Mouse (Mus musculus) CH12.LX (cell line): ENCODE measurements around the gene Chrd. TPM values are rescaled to one million over a fixed set of nuclear protein-coding genes. Genes with fewer than 3 reads are reported as not detected.

Experiments
- DNase-seq: peaks from one replicate; pipeline ENCODE4 v3.0.0-alpha.2; 2013; ENCODE audit errors: extremely low read depth
- H3K27ac ChIP-seq: 2 replicates; pipeline ENCODE4 v1.5.1; 2012; ENCODE audit warnings: low read depth, mild to moderate bottlenecking, control low read depth, moderate library complexity; ENCODE audit not compliant: insufficient read depth
- H3K27me3 ChIP-seq: replicated peaks from 2 replicates; pipeline ENCODE3; 2012; ENCODE audit warnings: inconsistent platforms
- H3K36me3 ChIP-seq, 2 experiments: replicated peaks in 1 of 2; 2 replicates each; pipeline versions ENCODE3 to v1.6.1; 2012; ENCODE audit warnings: inconsistent platforms in 1 of 2, low read length in 1 of 2, mild to moderate bottlenecking in 1 of 2, mixed read lengths in 1 of 2, moderate library complexity in 1 of 2; ENCODE audit not compliant: control insufficient read depth in 1 of 2, insufficient read depth in 1 of 2
- H3K4me1 ChIP-seq, 2 experiments: 2 replicates each; pipeline ENCODE4 v1.6.1; 2012; ENCODE audit warnings: inconsistent platforms in 1 of 2, moderate library complexity in 1 of 2; ENCODE audit not compliant: insufficient read depth in 2 of 2, control insufficient read depth in 1 of 2
- H3K4me2 ChIP-seq: 2 replicates; pipeline ENCODE4 v1.6.1; 2012; ENCODE audit warnings: low read depth, mild to moderate bottlenecking, control low read depth; ENCODE audit not compliant: poor library complexity, insufficient read depth, severe bottlenecking
- H3K4me3 ChIP-seq, 3 experiments: fragments of 150-350 bp in 1 of 3; sonication (generic) in 1 of 3; replicated peaks in 1 of 3; 2 replicates each; pipeline versions ENCODE3 to v1.5.1; 2011 to 2012; ENCODE audit warnings: low read depth in 2 of 3, low read length in 2 of 3, mild to moderate bottlenecking in 2 of 3, moderate library complexity in 2 of 3, control low read depth in 1 of 3, improper control_type of control experiment in 1 of 3, inconsistent platforms in 1 of 3, mixed read lengths in 1 of 3; ENCODE audit not compliant: poor library complexity in 1 of 3
- H3K79me2 ChIP-seq: replicated peaks from 2 replicates; pipeline ENCODE4 v1.6.1; 2012; ENCODE audit warnings: mild to moderate bottlenecking, moderate library complexity; ENCODE audit not compliant: control insufficient read depth, poor library complexity, insufficient read depth, severe bottlenecking; ENCODE audit errors: extremely low read depth
- H3K9ac ChIP-seq: 2 replicates; pipeline ENCODE4 v1.6.1; 2012; ENCODE audit warnings: low read depth, mild to moderate bottlenecking, control low read depth, moderate library complexity; ENCODE audit not compliant: insufficient read depth
- H3K9me3 ChIP-seq: replicated peaks from 2 replicates; pipeline ENCODE3; 2012; ENCODE audit warnings: low read length, inconsistent platforms, mixed read lengths
- BHLHE40 ChIP-seq: IDR thresholded peaks from 2 replicates; pipeline ENCODE4 v1.6.1; 2011; ENCODE audit warnings: mild to moderate bottlenecking, low read depth, low read length, improper control_type of control experiment
- CHD1 ChIP-seq: IDR thresholded peaks from 2 replicates; pipeline ENCODE4 v1.6.1; 2012; ENCODE audit warnings: low read depth, low read length, improper control_type of control experiment, inconsistent platforms
- E2F4 ChIP-seq: IDR thresholded peaks from 2 replicates; pipeline ENCODE4 v1.6.1; 2011; ENCODE audit warnings: low read depth, low read length, improper control_type of control experiment; ENCODE audit not compliant: insufficient replicate concordance
- ETS1 ChIP-seq: conservative IDR thresholded peaks from 2 replicates; pipeline ENCODE4 v1.6.1; 2012; ENCODE audit warnings: low read depth, mild to moderate bottlenecking, inconsistent platforms, low read length, improper control_type of control experiment, moderate library complexity
- GABPA ChIP-seq: IDR thresholded peaks from 2 replicates; pipeline ENCODE4 v1.6.1; 2012; ENCODE audit warnings: low read depth, low read length, improper control_type of control experiment, inconsistent platforms; ENCODE audit not compliant: insufficient replicate concordance
- HCFC1 ChIP-seq: IDR thresholded peaks from 2 replicates; pipeline ENCODE4 v1.6.1; 2012; ENCODE audit warnings: low read depth, mild to moderate bottlenecking, inconsistent platforms, low read length, improper control_type of control experiment
- JUND ChIP-seq: conservative IDR thresholded peaks from 2 replicates; pipeline ENCODE4 v1.6.1; 2011; ENCODE audit warnings: low read depth, low read length, improper control_type of control experiment
- KAT2A ChIP-seq: IDR thresholded peaks from 2 replicates; pipeline ENCODE4 v1.6.1; 2012; ENCODE audit warnings: low read length, improper control_type of control experiment, inconsistent platforms; ENCODE audit not compliant: insufficient replicate concordance
- MAFK ChIP-seq: IDR thresholded peaks from 2 replicates; pipeline ENCODE4 v1.6.1; 2011; ENCODE audit warnings: low read length, improper control_type of control experiment; ENCODE audit not compliant: insufficient replicate concordance
- MEF2A ChIP-seq: IDR thresholded peaks from 2 replicates; pipeline ENCODE4 v1.6.1; 2014; ENCODE audit warnings: low read depth, mild to moderate bottlenecking, inconsistent platforms, low read length, improper control_type of control experiment, borderline replicate concordance
- MYC ChIP-seq: IDR thresholded peaks from 2 replicates; pipeline ENCODE4 v1.6.1; 2011; ENCODE audit warnings: low read depth, mild to moderate bottlenecking, improper control_type of control experiment, low read length
- POLR2A ChIP-seq: IDR thresholded peaks from 2 replicates; pipeline ENCODE4 v1.6.1; 2011; ENCODE audit warnings: low read depth, mild to moderate bottlenecking, improper control_type of control experiment, low read length
- RCOR1 ChIP-seq: conservative IDR thresholded peaks from 2 replicates; pipeline ENCODE4 v1.6.1; 2012; ENCODE audit warnings: low read depth, mild to moderate bottlenecking, inconsistent platforms, low read length, improper control_type of control experiment
- SIN3A ChIP-seq: IDR thresholded peaks from 2 replicates; pipeline ENCODE4 v1.6.1; 2012; ENCODE audit warnings: low read length, improper control_type of control experiment, inconsistent platforms
- SMC3 ChIP-seq: IDR thresholded peaks from 2 replicates; pipeline ENCODE4 v1.6.1; 2011; ENCODE audit warnings: low read depth, low read length, improper control_type of control experiment
- TBP ChIP-seq: conservative IDR thresholded peaks from 2 replicates; pipeline ENCODE4 v1.6.1; 2011; ENCODE audit warnings: low read depth, low read length, improper control_type of control experiment
- UBTF ChIP-seq: IDR thresholded peaks from 2 replicates; pipeline ENCODE4 v1.6.1; 2012; ENCODE audit warnings: low read depth, mild to moderate bottlenecking, inconsistent platforms, low read length, improper control_type of control experiment, moderate library complexity
- USF1 ChIP-seq: IDR thresholded peaks from 2 replicates; pipeline ENCODE4 v1.6.1; 2014; ENCODE audit warnings: low read depth, mild to moderate bottlenecking, inconsistent platforms, low read length, improper control_type of control experiment
- ZKSCAN1 ChIP-seq: IDR thresholded peaks from 2 replicates; pipeline ENCODE4 v1.6.1; 2012; ENCODE audit warnings: low read depth, inconsistent platforms, low read length, improper control_type of control experiment, borderline replicate concordance
- ZMIZ1 ChIP-seq: IDR thresholded peaks from 2 replicates; pipeline ENCODE4 v1.6.1; 2012; ENCODE audit warnings: low read depth, mild to moderate bottlenecking, inconsistent platforms, low read length, improper control_type of control experiment
- dilution Hi-C: fragments of 300-500 bp; cut with MboI; formaldehyde crosslinking; loops from 2 replicates; pipeline ENCODE4 v1.14.3; 2020; ENCODE audit warnings: low sequenced_read_pairs; ENCODE audit not compliant: extremely low pct_unique_long_range_greater_than_20kb, extremely low pct_ligation_motif_present
- in situ Hi-C: fragments of 300-500 bp; cut with MboI; formaldehyde crosslinking; loops from 3 replicates; pipeline ENCODE4 v1.14.3; 2019; ENCODE audit warnings: low sequenced_read_pairs, low pct_ligation_motif_present, low pct_unique_long_range_greater_than_20kb, mixed read lengths
- polyA plus RNA-seq: library from polyadenylated mRNA; unstranded; fragments of >175 nt; gene quantifications from 2 replicates; pipeline ENCODE4 v1.2.1, GENCODE M21; 2012; ENCODE audit warnings: low read depth; ENCODE audit not compliant: insufficient read length
- total RNA-seq, 2 experiments: library from RNA; depleted of rRNA; stranded (reverse); fragments of 300-350 nt in 1 of 2; fragments of >200 nt in 1 of 2; gene quantifications; 2 replicates each; pipeline ENCODE4 v1.2.3; 2012 to 2014

The Chrd gene
- total and polyA plus RNA-seq, 3 experiments, result not detected

DNA sequence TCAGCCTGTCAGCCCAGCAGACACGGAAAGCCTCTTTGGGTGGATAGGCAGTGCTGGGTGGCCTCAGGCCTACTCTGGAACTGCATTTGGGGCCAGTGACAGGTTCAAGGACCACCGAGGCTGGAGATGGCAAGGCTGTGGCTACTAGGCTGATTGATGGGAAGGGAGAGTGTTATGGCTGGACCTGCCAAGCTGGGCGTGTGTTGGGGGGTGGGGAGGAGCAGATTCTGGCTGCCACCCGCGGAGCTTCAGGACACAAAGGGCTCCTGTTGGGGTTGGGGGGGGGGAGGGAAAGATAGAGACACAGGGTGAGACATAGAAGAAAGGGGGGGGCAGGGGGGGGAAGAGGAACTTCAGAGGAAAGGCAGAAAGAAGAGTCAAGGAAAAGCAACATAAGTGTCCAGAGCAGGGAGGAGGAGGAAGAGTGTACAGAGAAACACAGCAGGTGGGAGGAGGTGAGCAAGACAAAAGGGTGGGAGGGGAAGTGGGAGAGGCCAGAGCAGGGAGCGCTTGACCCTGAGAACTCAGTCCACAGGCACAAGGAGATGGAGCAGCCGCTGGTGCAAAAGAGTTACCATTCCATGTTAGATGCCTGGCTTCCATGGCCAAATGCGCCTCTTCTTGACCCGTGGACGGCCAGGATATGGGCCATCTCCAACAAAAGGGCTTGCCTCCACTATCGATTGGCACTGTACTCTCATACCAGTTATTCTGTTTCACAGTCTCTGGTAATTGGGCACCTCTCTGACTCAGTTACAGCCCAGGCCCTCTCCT, 18.4 kb upstream of the Chrd start:
- in situ Hi-C loops, result loop anchor here (5.0 to 10.0 kb wide), 2 partner anchors 48 to 180 kb away; no protein-coding TSS in a partner anchor
- 0 out of 2 replicates have a peak overlapping the region, but pooled peaks have one; percentile 98 for H3K4me2 ChIP-seq
- peaks cover 7 to 27% of the 10 kb centered on the region in 2 experiments; a peak in 3 of 4 replicates for H3K4me1 ChIP-seq
- H3K27ac ChIP-seq, result no peak overlapping the region
- H3K4me3 ChIP-seq, result no peak overlapping the region
- peaks cover 11% of the 10 kb centered on the region for H3K27me3 ChIP-seq
- TF ChIP-seq MEF2A (no peak), ZMIZ1 (no peak), RCOR1 (no peak), E2F4 (no peak), CHD1 (no peak), MYC (no peak), ZKSCAN1 (no peak), TBP (no peak), USF1 (no peak), JUND (no peak), UBTF (no peak), MAFK (no peak), POLR2A (no peak)
- TF ChIP-seq, all 38 proteins: peak for 0
- Histone ChIP-seq H3K9ac (no peak overlapping the region), H3K36me3 (peaks cover 0 to 13% of the 10 kb centered on the region in 2 experiments), H3K9me3 (no peaks in the 10 kb centered on the region), H3K79me2 (peaks cover 10% of the 10 kb centered on the region)
- dilution Hi-C loops, result no loop called here
- no peak for DNase-seq

DNA sequence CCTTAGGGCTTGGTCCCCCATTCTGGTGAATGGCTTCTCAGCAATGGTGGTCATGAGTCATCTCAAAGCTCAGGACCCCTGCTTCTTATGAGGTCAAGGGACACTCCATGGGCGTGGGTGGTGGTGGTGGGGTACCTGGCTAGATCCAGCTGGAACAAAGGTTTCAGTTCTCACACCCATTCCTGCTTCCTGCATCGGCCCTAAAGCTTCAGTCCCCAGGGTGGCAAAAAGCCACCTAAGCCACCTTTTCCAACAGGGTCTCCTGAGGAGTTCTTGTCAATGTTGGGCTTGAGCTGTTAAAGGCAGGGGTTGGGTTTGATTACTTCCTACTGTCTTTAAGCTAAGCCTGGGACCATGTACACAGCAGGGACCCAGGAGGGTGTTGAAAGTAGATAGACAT, 17.8 kb upstream of the Chrd start:
- H3K27me3 ChIP-seq, result peaks cover 11% of the 10 kb centered on the region
- no peak for TF ChIP-seq KAT2A
- TF ChIP-seq SIN3A, result no peak
- TF ChIP-seq GABPA, result no peak
- TF ChIP-seq ETS1, result no peak
- no peak for TF ChIP-seq HCFC1
- TF ChIP-seq BHLHE40, result no peak
- TF ChIP-seq SMC3, result no peak
- TF ChIP-seq, all 38 proteins: peak for 0
- Histone ChIP-seq H3K4me2 (peak overlapping the region; percentile 98), H3K4me1 (peaks cover 7 to 27% of the 10 kb centered on the region in 2 experiments; a peak in 3 of 4 replicates), H3K79me2 (peaks cover 10% of the 10 kb centered on the region), H3K36me3 (peaks cover 4 to 18% of the 10 kb centered on the region in 2 experiments), H3K9ac (peak overlapping the region; percentile 76; the same call in 1 of the 2 replicates), H3K4me3 (peak overlapping the region; percentile 59 to 88 (median 65)), H3K27ac (no peak overlapping the region), H3K9me3 (no peaks in the 10 kb centered on the region)
- in situ Hi-C loops, result loop anchor here (5.0 to 10.0 kb wide), 2 partner anchors 47 to 180 kb away; no protein-coding TSS in a partner anchor
- dilution Hi-C loops, result no loop called here
- no peak for DNase-seq
